21 mouse cellular contexts compared by ENCODE assay signal in the genomic region with DNA sequence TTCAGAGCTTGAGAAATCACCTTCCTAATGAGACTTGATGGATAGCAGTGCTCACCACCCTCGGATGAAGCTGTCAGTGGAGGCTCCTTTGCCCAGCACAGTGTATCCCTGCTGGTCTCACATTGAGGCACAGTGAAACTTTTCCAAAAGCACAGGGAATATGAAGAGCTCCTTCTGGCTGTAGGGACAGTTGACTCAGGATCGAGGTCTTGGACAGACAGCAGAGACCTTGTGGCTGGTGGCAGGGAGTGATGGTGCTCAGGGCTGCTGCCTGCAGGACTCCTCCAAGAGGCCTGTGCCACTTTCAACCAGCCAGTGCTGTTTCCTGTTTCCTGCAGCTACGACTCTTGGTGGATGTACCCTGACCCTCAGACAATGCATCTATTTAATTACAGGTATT. TPM values are rescaled to one million over a fixed set of nuclear protein-coding genes. Genes with fewer than 3 reads are reported as not detected.
DNase-seq lines count a peak whose midpoint lies in the region; ATAC-seq and TF ChIP-seq lines count a peak whose summit lies in the region.
"Had no signal": no experiment of that assay in that cellular context is flagged by ENCODE, and none has a peak within 500 bp of the region (broad histone marks: within the 10 kb centered on the region; RNA-seq: fewer than 3 reads in every experiment).

No protein-coding gene starts in this region.

- no peak overlapping the region for H3K9ac ChIP-seq in kidney, embryonic 16.5 days (replicated peaks; ENCODE audit: low read length)
- H3K9ac ChIP-seq: forebrain, postnatal 0 days; intestine, embryonic 15.5 days; limb, embryonic 12.5 days; midbrain, embryonic 15.5 days; neural tube, embryonic 13.5 days had no signal

- H3K36me3 ChIP-seq in heart, embryonic 10.5 days: peaks cover 6% of the 10 kb centered on the region; the same call in 1 of the 2 replicates
- H3K36me3 ChIP-seq in kidney, adult 2 months (ENCODE audit: control insufficient read depth, insufficient read depth, low read length): no peaks in the 10 kb centered on the region
- H3K36me3 ChIP-seq in kidney, embryonic 16.5 days (ENCODE audit: insufficient read depth, low read length): no peaks in the 10 kb centered on the region
- no peaks in the 10 kb centered on the region for H3K36me3 ChIP-seq in myocyte (ENCODE audit: control insufficient read depth, insufficient read depth)
- H3K36me3 ChIP-seq: intestine, embryonic 15.5 days; limb, embryonic 12.5 days; midbrain, embryonic 15.5 days; neural tube, embryonic 13.5 days had no signal

- H3K27ac ChIP-seq in heart, embryonic 10.5 days: peak overlapping the region; percentile 67; the same call in 1 of the 2 replicates
- H3K27ac ChIP-seq in kidney, adult 2 months (ENCODE audit: insufficient read depth, low read depth, low read length): peak overlapping the region; percentile 18
- H3K27ac ChIP-seq in kidney, embryonic 16.5 days (ENCODE audit: low read length): no peak overlapping the region
- H3K27ac ChIP-seq: intestine, embryonic 15.5 days; limb, embryonic 12.5 days; midbrain, embryonic 15.5 days; neural tube, embryonic 13.5 days had no signal

- TF ChIP-seq CTCF in kidney, adult 2 months (conservative IDR thresholded peaks at IDR 0.05; ENCODE audit: insufficient read depth, insufficient read length, low read depth, low read length): no peak

- H3K9me3 ChIP-seq in heart, embryonic 10.5 days: no peaks in the 10 kb centered on the region
- H3K9me3 ChIP-seq in kidney, embryonic 16.5 days (ENCODE audit: low read length): no peaks in the 10 kb centered on the region
- H3K9me3 ChIP-seq: intestine, embryonic 15.5 days; limb, embryonic 12.5 days; midbrain, embryonic 15.5 days; neural tube, embryonic 13.5 days had no signal

- no peak for TF ChIP-seq POLR2A in kidney, adult 2 months (IDR thresholded peaks at IDR 0.05; ENCODE audit: low read depth, low read length)
- no peak for TF ChIP-seq POLR2A in myocyte (IDR thresholded peaks at IDR 0.05; ENCODE audit: insufficient read length, low read depth)

- no peaks in the 10 kb centered on the region for H3K27me3 ChIP-seq in heart, embryonic 10.5 days (ENCODE audit: insufficient read depth, poor library complexity, severe bottlenecking)
- no peaks in the 10 kb centered on the region for H3K27me3 ChIP-seq in kidney, adult 2 months (replicated peaks; ENCODE audit: control insufficient read depth, insufficient read depth, low read length)
- 0 out of 2 replicates have a peak, but pooled peaks cover 3% of the 10 kb centered on the region for H3K27me3 ChIP-seq in kidney, embryonic 16.5 days (ENCODE audit: insufficient read depth, low read length)
- no peaks in the 10 kb centered on the region for H3K27me3 ChIP-seq in myocyte (ENCODE audit: control insufficient read depth, insufficient read depth, insufficient read length)
- H3K27me3 ChIP-seq: intestine, embryonic 15.5 days; limb, embryonic 12.5 days; midbrain, embryonic 15.5 days; neural tube, embryonic 13.5 days had no signal

- DNase-seq in adrenal gland, postnatal 10 days: peak; percentile 37
- DNase-seq in adrenal gland, adult 8-10 months: no peak
- DNase-seq in heart, embryonic 10.5 days (ENCODE audit: low spot score): no peak
- DNase-seq in heart, postnatal 14 days: no peak
- DNase-seq in kidney, adult 2 months: no peak
- DNase-seq: cerebellum, adult 11-12 months; cerebellum, postnatal 10 days; forebrain, postnatal 0 days; gastrocnemius, postnatal 36 days; lung, adult 18-20 months; retina, postnatal 1 day; right cerebral cortex, postnatal 25 days; spleen, adult 18-20 months had no signal

- H3ac ChIP-seq in myocyte (ENCODE audit: control insufficient read depth, insufficient read length): no peak overlapping the region

- H3K4me3 ChIP-seq in heart, embryonic 10.5 days: no peak overlapping the region
- no peak overlapping the region for H3K4me3 ChIP-seq in kidney, adult 2 months (ENCODE audit: insufficient read depth, low read depth, low read length)
- no peak overlapping the region for H3K4me3 ChIP-seq in kidney, embryonic 16.5 days (ENCODE audit: low read length)
- H3K4me3 ChIP-seq in myocyte: no peak overlapping the region
- H3K4me3 ChIP-seq: intestine, embryonic 15.5 days; limb, embryonic 12.5 days; midbrain, embryonic 15.5 days; neural tube, embryonic 13.5 days had no signal

- no peak; the same call in 1 of the 2 replicates for ATAC-seq in kidney, embryonic 16.5 days (ENCODE audit: low FRiP score, low TSS enrichment)
- ATAC-seq: forebrain, postnatal 0 days; hindbrain, embryonic 16.5 days; intestine, embryonic 15.5 days; midbrain, embryonic 15.5 days had no signal

- no peak overlapping the region for H3K4me2 ChIP-seq in kidney, embryonic 16.5 days (replicated peaks; ENCODE audit: low read depth, low read length)
- peak overlapping the region; percentile 24 for H3K4me2 ChIP-seq in myocyte (ENCODE audit: low read depth)
- H3K4me2 ChIP-seq: intestine, embryonic 15.5 days; limb, embryonic 12.5 days; liver, embryonic 11.5 days; midbrain, embryonic 15.5 days; neural tube, embryonic 13.5 days had no signal

- no peaks in the 10 kb centered on the region for H3K79me2 ChIP-seq in myocyte (ENCODE audit: control insufficient read depth, insufficient read depth)

- H3K4me1 ChIP-seq in heart, embryonic 10.5 days: peaks cover 24% of the 10 kb centered on the region
- H3K4me1 ChIP-seq in kidney, adult 2 months (ENCODE audit: control insufficient read depth, insufficient read depth, low read length): no peaks in the 10 kb centered on the region
- peaks cover 12% of the 10 kb centered on the region for H3K4me1 ChIP-seq in kidney, embryonic 16.5 days (ENCODE audit: insufficient read depth, low read length)
- H3K4me1 ChIP-seq: midbrain, embryonic 15.5 days had no signal

- 35% methylated on average over 3 of the region's 3 CpGs for WGBS in heart, embryonic 10.5 days
- WGBS in kidney, adult 2 months: 28% methylated on average over 3 of the region's 3 CpGs
- 31% methylated on average over 3 of the region's 3 CpGs for WGBS in kidney, embryonic 16.5 days

- intact Hi-C loops in heart, postnatal 14 days (cut with DNase I): no loop called here

TF ChIP-seq in myocyte, 11 proteins besides CTCF, POLR2A, EP300 and RAD21:
- no peak for TF ChIP-seq REST (IDR thresholded peaks at IDR 0.05; ENCODE audit: insufficient read depth, insufficient read length)
- no peak for TF ChIP-seq MYOG (IDR thresholded peaks at IDR 0.05; ENCODE audit: control insufficient read depth in 1 of 3, insufficient read depth in 1 of 3, insufficient read length in 2 of 3, low read depth in 2 of 3)
- TF ChIP-seq MAX (IDR thresholded peaks at IDR 0.05; ENCODE audit: low read depth): no peak
- TF ChIP-seq TCF12 (IDR thresholded peaks at IDR 0.05; ENCODE audit: insufficient read depth, poor library complexity, severe bottlenecking): no peak
TF ChIP-seq in myocyte: peak in this region for 0.

RNA-seq across cellular contexts. Expression of gene Eepd1, which starts 18.0 kb away (rescaled TPM):
- 10 to 100 TPM; 18.6 to 30.3 TPM for total RNA-seq in adrenal gland, postnatal 10 days (2021)
- total RNA-seq in adrenal gland, adult 8-10 months (2022): 10 to 100 TPM; 47.7 to 97.8 (median 53.3) TPM
- 22.6 and 24.2 TPM in 2 replicates for polyA plus RNA-seq in heart, embryonic 10.5 days (2016; fragmentation: Nextera tagmentation; extraction: Ambion mirVana)
- 10 to 100 TPM; 23.2 to 24.0 TPM for total RNA-seq in heart, postnatal 14 days (2021)
- 4.3 and 4.8 TPM in 2 replicates for polyA plus RNA-seq in kidney, adult 2 months (2012; rRNA removed)
- polyA plus RNA-seq in kidney, embryonic 16.5 days (2015; fragmentation: Nextera tagmentation; extraction: Ambion mirVana): 7.0 and 7.8 TPM in 2 replicates
- 6.7 TPM for polyA plus RNA-seq in myocyte (2012; fragmentation: generic; extraction: Trizol)
